In the genomic region with DNA sequence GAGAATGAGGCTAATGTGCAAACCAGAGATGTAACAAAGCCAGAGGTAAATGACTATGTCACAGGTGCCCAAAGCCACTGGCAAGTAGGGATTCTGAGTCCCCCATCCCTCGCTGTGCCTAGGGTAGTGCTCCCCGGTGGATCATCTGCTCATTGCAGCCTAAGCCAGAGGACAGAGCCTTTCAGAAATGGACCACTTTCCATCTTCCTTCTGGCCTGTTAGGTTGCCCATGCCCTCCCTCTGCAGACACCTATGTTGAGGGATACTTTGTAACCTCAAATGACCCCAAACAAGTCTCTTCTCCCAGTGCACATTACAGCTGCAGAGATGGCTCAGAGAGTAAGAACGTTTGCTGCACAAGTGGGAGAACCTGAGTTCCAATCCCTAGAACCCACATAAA, we compare ENCODE assay signal across 13 mouse cellular contexts.
A peak's percentile ranks its signal among the peaks of the same experiment; 100 is the strongest.
DNase-seq lines count a peak whose midpoint lies in the region; ATAC-seq and TF ChIP-seq lines count a peak whose summit lies in the region.
"Had no signal": no experiment of that assay in that cellular context is flagged by ENCODE, and none has a peak within 500 bp of the region (broad histone marks: within the 10 kb centered on the region; RNA-seq: fewer than 3 reads in every experiment).

No protein-coding gene starts in this region.

- no peak overlapping the region for H3K4me2 ChIP-seq in kidney, embryonic 16.5 days (replicated peaks; ENCODE audit: low read depth, low read length)
- no peak overlapping the region for H3K4me2 ChIP-seq in heart, postnatal 0 days (ENCODE audit: low read depth, low read length)
- no peak overlapping the region for H3K4me2 ChIP-seq in hindbrain, embryonic 14.5 days (replicated peaks)
- H3K4me2 ChIP-seq in hindbrain, embryonic 16.5 days (ENCODE audit: low read length): no peak overlapping the region
- H3K4me2 ChIP-seq: forebrain, embryonic 15.5 days had no signal

- DNase-seq in kidney, adult 9 months: no peak
- DNase-seq in heart, postnatal 0 days (ENCODE audit: low spot score): no peak
- DNase-seq in lung, postnatal 10 days: peak; percentile 23
- DNase-seq in right cerebral cortex, postnatal 25 days: no peak
- no peak for DNase-seq in hindbrain, embryonic 14.5 days (ENCODE audit: low spot score)
- DNase-seq: adrenal gland, adult 8-10 months; cerebellum, postnatal 36 days had no signal

- 0 out of 2 replicates have a peak, but pooled peaks cover 5% of the 10 kb centered on the region for H3K9me3 ChIP-seq in kidney, embryonic 16.5 days (ENCODE audit: low read length)
- no peaks in the 10 kb centered on the region for H3K9me3 ChIP-seq in heart, postnatal 0 days (replicated peaks; ENCODE audit: control insufficient read depth, low read length)
- H3K9me3 ChIP-seq in hindbrain, embryonic 14.5 days (ENCODE audit: control insufficient read depth, low read length): no peaks in the 10 kb centered on the region
- H3K9me3 ChIP-seq in hindbrain, embryonic 16.5 days (ENCODE audit: control insufficient read depth, low read length): no peaks in the 10 kb centered on the region
- H3K9me3 ChIP-seq: forebrain, embryonic 15.5 days; G1E had no signal

- 63% methylated on average over 3 of the region's 3 CpGs for WGBS in kidney, embryonic 16.5 days
- WGBS in heart, postnatal 0 days: 65% methylated on average over 3 of the region's 3 CpGs
- WGBS in hindbrain, embryonic 14.5 days: 65% methylated on average over 3 of the region's 3 CpGs
- WGBS in hindbrain, embryonic 16.5 days: 75% methylated on average over 3 of the region's 3 CpGs

- no peak for TF ChIP-seq CTCF in bone marrow macrophage, adult 2 months (IDR thresholded peaks at IDR 0.05; ENCODE audit: low read depth, low read length)
- TF ChIP-seq CTCF in heart, postnatal 0 days (IDR thresholded peaks at IDR 0.05; ENCODE audit: low read depth): 0 out of 2 replicates have a peak, but pooled peaks have one; percentile 4

- peak overlapping the region; percentile 73 for H3K27ac ChIP-seq in kidney, embryonic 16.5 days (ENCODE audit: low read length)
- H3K27ac ChIP-seq in bone marrow macrophage, adult 2 months (ENCODE audit: insufficient read depth, low read depth, low read length): peak overlapping the region; percentile 77
- peak overlapping the region; percentile 64; the same call in 1 of the 2 replicates for H3K27ac ChIP-seq in heart, postnatal 0 days (ENCODE audit: low read depth)
- no peak overlapping the region for H3K27ac ChIP-seq in hindbrain, embryonic 14.5 days
- H3K27ac ChIP-seq in hindbrain, embryonic 16.5 days (ENCODE audit: low read depth, low read length): no peak overlapping the region
- H3K27ac ChIP-seq: forebrain, embryonic 15.5 days had no signal

- no peak for TF ChIP-seq POLR2A in bone marrow macrophage, adult 2 months (IDR thresholded peaks at IDR 0.05; ENCODE audit: borderline replicate concordance, low read depth, low read length)

- ATAC-seq in kidney, embryonic 16.5 days (ENCODE audit: low FRiP score, low TSS enrichment): no peak
- no peak for ATAC-seq in heart, postnatal 0 days (ENCODE audit: insufficient read depth, low read depth)
- no peak for ATAC-seq in hindbrain, embryonic 14.5 days (ENCODE audit: low FRiP score)
- no peak for ATAC-seq in hindbrain, embryonic 16.5 days
- ATAC-seq: forebrain, embryonic 15.5 days; midbrain, embryonic 16.5 days had no signal

- H3K36me3 ChIP-seq in kidney, embryonic 16.5 days (ENCODE audit: insufficient read depth, low read length): no peaks in the 10 kb centered on the region
- no peaks in the 10 kb centered on the region for H3K36me3 ChIP-seq in heart, postnatal 0 days (replicated peaks; ENCODE audit: control insufficient read depth, insufficient read depth, low read length)
- H3K36me3 ChIP-seq in hindbrain, embryonic 14.5 days (replicated peaks; ENCODE audit: control insufficient read depth, insufficient read depth): no peaks in the 10 kb centered on the region
- H3K36me3 ChIP-seq in hindbrain, embryonic 16.5 days (ENCODE audit: control insufficient read depth, insufficient read depth, low read length): no peaks in the 10 kb centered on the region
- H3K36me3 ChIP-seq: forebrain, embryonic 15.5 days; G1E had no signal

- no peak for TF ChIP-seq EP300 in heart, postnatal 0 days (IDR thresholded peaks at IDR 0.05; ENCODE audit: low read depth)

- H3K27me3 ChIP-seq in kidney, embryonic 16.5 days (ENCODE audit: insufficient read depth, low read length): no peaks in the 10 kb centered on the region
- H3K27me3 ChIP-seq in heart, postnatal 0 days (ENCODE audit: control insufficient read depth, insufficient read depth, low read length): no peaks in the 10 kb centered on the region
- H3K27me3 ChIP-seq in hindbrain, embryonic 14.5 days (ENCODE audit: control insufficient read depth, insufficient read depth, low read length): no peaks in the 10 kb centered on the region
- H3K27me3 ChIP-seq in hindbrain, embryonic 16.5 days (replicated peaks; ENCODE audit: control insufficient read depth, insufficient read depth, low read length): no peaks in the 10 kb centered on the region
- H3K27me3 ChIP-seq: forebrain, embryonic 15.5 days had no signal

- H3K4me3 ChIP-seq in kidney, embryonic 16.5 days (ENCODE audit: low read length): no peak overlapping the region
- H3K4me3 ChIP-seq in bone marrow macrophage, adult 2 months (ENCODE audit: insufficient read depth, low read length): no peak overlapping the region
- H3K4me3 ChIP-seq in heart, postnatal 0 days (ENCODE audit: low read depth, low read length): no peak overlapping the region
- no peak overlapping the region for H3K4me3 ChIP-seq in hindbrain, embryonic 14.5 days (replicated peaks; ENCODE audit: low read length)
- H3K4me3 ChIP-seq in hindbrain, embryonic 16.5 days (ENCODE audit: low read length): no peak overlapping the region
- H3K4me3 ChIP-seq: forebrain, embryonic 15.5 days had no signal

- no peak overlapping the region for H3K9ac ChIP-seq in kidney, embryonic 16.5 days (replicated peaks; ENCODE audit: low read length)
- no peak overlapping the region for H3K9ac ChIP-seq in heart, postnatal 0 days (replicated peaks; ENCODE audit: low read depth, low read length)
- no peak overlapping the region for H3K9ac ChIP-seq in hindbrain, embryonic 14.5 days
- no peak overlapping the region for H3K9ac ChIP-seq in hindbrain, embryonic 16.5 days (ENCODE audit: low read depth, low read length)
- H3K9ac ChIP-seq: forebrain, embryonic 15.5 days had no signal

- H3K4me1 ChIP-seq in kidney, embryonic 16.5 days (ENCODE audit: insufficient read depth, low read length): peaks cover 30% of the 10 kb centered on the region
- peaks cover 36% of the 10 kb centered on the region for H3K4me1 ChIP-seq in bone marrow macrophage, adult 2 months (ENCODE audit: control insufficient read depth, insufficient read depth, low read length)
- peaks cover 16% of the 10 kb centered on the region for H3K4me1 ChIP-seq in heart, postnatal 0 days (ENCODE audit: control insufficient read depth, insufficient read depth)
- H3K4me1 ChIP-seq in hindbrain, embryonic 14.5 days (replicated peaks; ENCODE audit: control insufficient read depth, insufficient read depth, low read length): no peaks in the 10 kb centered on the region
- H3K4me1 ChIP-seq in hindbrain, embryonic 16.5 days (ENCODE audit: control insufficient read depth, insufficient read depth, low read depth, low read length): no peaks in the 10 kb centered on the region
- H3K4me1 ChIP-seq: forebrain, embryonic 15.5 days had no signal

Comparison
In these comparisons a context has a peak if more than half of its experiments do, and no peak if none do; other contexts are left out.
1. H3K27ac ChIP-seq: peak in kidney, embryonic 16.5 days (single experiment), bone marrow macrophage, adult 2 months (single experiment) and heart, postnatal 0 days (single experiment); none in hindbrain, embryonic 14.5 days (single experiment) and hindbrain, embryonic 16.5 days (single experiment).